Mouse (Mus musculus) kidney, embryonic 14.5 days (tissue): Measurements from ENCODE around the gene Olfr391-ps. TPM values are rescaled to one million over a fixed set of nuclear protein-coding genes. Genes with fewer than 3 reads are reported as not detected.

ENCODE experiments used
- ATAC-seq: fragments of 200-750 bp; cut with Nextera tagmentation; 2 replicates; pipeline ENCODE4 v1.8.0; 2017; ENCODE audit warnings: moderate number of reproducible peaks, mild to moderate bottlenecking, moderate TSS enrichment, moderate library complexity; ENCODE audit not compliant: low FRiP score, low TSS enrichment
- H3K27ac ChIP-seq: fragments of 300-500 bp; sonication (generic); 2 replicates; pipeline ENCODE4 v1.5.1; 2014; ENCODE audit warnings: low read depth, mild to moderate bottlenecking, low read length, moderate library complexity, mixed read lengths
- H3K27me3 ChIP-seq: fragments of 300-500 bp; sonication (generic); 2 replicates; pipeline ENCODE4 v1.6.1; 2014; ENCODE audit warnings: mild to moderate bottlenecking, low read length; ENCODE audit not compliant: control insufficient read depth, insufficient read depth
- H3K36me3 ChIP-seq: fragments of 300-500 bp; sonication (generic); 2 replicates; pipeline ENCODE4 v1.6.1; 2014; ENCODE audit warnings: low read length, mixed read lengths; ENCODE audit not compliant: control insufficient read depth, insufficient read depth
- H3K4me1 ChIP-seq: fragments of 300-500 bp; sonication (generic); 2 replicates; pipeline ENCODE4 v1.6.1; 2014; ENCODE audit warnings: low read length, mixed read lengths; ENCODE audit not compliant: control insufficient read depth, insufficient read depth
- H3K4me2 ChIP-seq: fragments of 300-500 bp; sonication (generic); replicated peaks from 2 replicates; pipeline ENCODE4 v1.6.1; 2014; ENCODE audit warnings: low read depth, mild to moderate bottlenecking, low read length
- H3K4me3 ChIP-seq: fragments of 300-500 bp; sonication (generic); 2 replicates; pipeline ENCODE4 v1.5.1; 2014; ENCODE audit warnings: mild to moderate bottlenecking, low read length
- H3K9ac ChIP-seq: fragments of 300-500 bp; sonication (generic); 2 replicates; pipeline ENCODE4 v1.6.1; 2014; ENCODE audit warnings: low read depth, mild to moderate bottlenecking, low read length, moderate library complexity
- H3K9me3 ChIP-seq: fragments of 300-500 bp; sonication (generic); 2 replicates; pipeline ENCODE4 v1.6.1; 2016; ENCODE audit warnings: low read length; ENCODE audit not compliant: control insufficient read depth
- WGBS: fragments of 180-500 bp; shearing (Covaris S2); extraction: QIAGEN DNeasy Blood & Tissue Kit; methylation state at CpG from one replicate; pipeline ENCODE4 v1.1.7; 2014; 5-methylcytosine and 5-hydroxymethylcytosine counted together
- polyA plus RNA-seq: library from polyadenylated mRNA; unstranded; fragments of >200 nt; fragmentation: Nextera tagmentation; extraction: Ambion mirVana; gene quantifications from 2 replicates; pipeline ENCODE4 v1.2.1, GENCODE M21; 2014

Olfr391-ps gene
- polyA plus RNA-seq = not detected in 2 replicates

DNA sequence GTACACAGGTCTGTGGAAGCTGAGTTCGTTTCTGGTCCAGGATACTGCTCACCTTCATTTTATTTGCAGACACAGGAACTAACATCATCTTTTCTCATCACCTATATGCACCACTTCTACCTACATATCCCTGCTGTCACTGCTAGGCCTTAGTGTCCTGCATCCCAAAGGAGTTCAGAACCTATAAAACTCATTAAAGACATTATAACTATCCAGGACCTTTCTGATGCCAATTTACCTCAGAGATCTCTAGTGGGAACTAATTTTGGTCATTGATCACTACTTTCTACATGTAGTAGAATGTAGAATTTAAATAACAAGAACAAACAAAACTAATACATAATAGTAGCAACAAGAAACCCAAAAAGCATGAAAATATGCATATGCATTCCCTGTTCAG lies at the start of gene Olfr391-ps:
Olfr391-ps (minus strand) TSS at position 101 of the 400 bp plus-strand sequence.
- H3K4me2 ChIP-seq = no peak within 1 kb of the TSS
- WGBS = 41% methylated on average over 1 of the region's 1 CpGs
- no peak within 1 kb of the TSS for H3K27ac ChIP-seq
- peaks cover 3% of the 10 kb centered on the region; the same call in 1 of the 2 replicates for H3K9me3 ChIP-seq
- no peak for ATAC-seq
- no peak within 1 kb of the TSS for H3K4me3 ChIP-seq
- no peaks in the 10 kb centered on the region for H3K4me1 ChIP-seq
- no peaks in the 10 kb centered on the region for H3K27me3 ChIP-seq
- H3K36me3 ChIP-seq = no peaks in the 10 kb centered on the region
- H3K9ac ChIP-seq = no peak within 1 kb of the TSS

DNA sequence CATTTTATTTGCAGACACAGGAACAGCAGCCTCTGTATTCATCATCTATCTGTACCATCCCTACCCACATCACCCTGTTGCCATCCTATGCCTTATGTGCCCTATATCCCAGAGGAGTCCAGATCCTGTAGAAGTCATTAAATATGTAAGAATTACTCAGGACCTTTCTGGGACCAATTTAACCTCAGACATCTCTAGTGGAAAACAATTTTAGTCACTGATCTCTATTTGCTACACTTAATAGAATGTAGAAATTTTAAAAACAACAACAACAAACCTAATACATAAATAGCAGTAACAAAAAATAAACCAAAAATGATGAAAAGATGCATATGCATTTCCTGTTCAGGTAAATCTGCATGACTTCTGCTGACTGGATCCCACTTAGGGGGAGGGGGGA lies 48.5 kb upstream of the Olfr391-ps start, which contains the start of gene Olfr393:
Olfr393 (minus strand) TSS at position 101 of the 400 bp plus-strand sequence.
- Histone ChIP-seq H3K9ac (no peak within 1 kb of the TSS), H3K9me3 (no peaks in the 10 kb centered on the region), H3K27me3 (no peaks in the 10 kb centered on the region), H3K4me2 (no peak within 1 kb of the TSS), H3K4me1 (no peaks in the 10 kb centered on the region), H3K36me3 (no peaks in the 10 kb centered on the region), H3K4me3 (no peak within 1 kb of the TSS), H3K27ac (no peak within 1 kb of the TSS)
- no peak for ATAC-seq

DNA sequence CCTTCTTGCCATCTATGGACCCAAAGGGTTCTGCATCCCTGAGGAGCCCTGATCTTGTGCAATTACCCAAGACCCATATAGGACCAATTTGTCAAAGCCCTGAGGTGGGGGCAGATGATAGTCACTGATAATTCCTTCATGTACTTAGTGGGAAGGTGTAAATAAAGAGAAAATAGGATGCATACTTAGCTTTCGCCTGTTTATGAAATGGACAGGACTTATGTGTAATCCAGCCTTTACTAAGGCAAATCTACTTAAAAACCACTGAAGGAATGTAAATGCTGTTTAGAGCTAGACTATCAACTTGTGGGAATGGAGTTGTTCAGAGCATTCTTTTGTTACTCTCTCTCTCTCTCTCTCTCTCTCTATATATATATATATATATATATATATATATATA lies 14.1 kb upstream of the Olfr391-ps start, which contains the start of gene Olfr392:
Olfr392 (minus strand) TSS at position 101 of the 400 bp plus-strand sequence.
- no peaks in the 10 kb centered on the region for H3K9me3 ChIP-seq
- H3K4me1 ChIP-seq = no peaks in the 10 kb centered on the region
- no peak within 1 kb of the TSS for H3K9ac ChIP-seq
- no peak within 1 kb of the TSS for H3K4me2 ChIP-seq
- whole genome bisulfite sequencing = 88% methylated on average over 1 of the region's 1 CpGs
- no peak for ATAC-seq
- H3K36me3 ChIP-seq = no peaks in the 10 kb centered on the region
- no peaks in the 10 kb centered on the region for H3K27me3 ChIP-seq
- H3K4me3 ChIP-seq = no peak within 1 kb of the TSS
- H3K27ac ChIP-seq = no peak within 1 kb of the TSS

DNA sequence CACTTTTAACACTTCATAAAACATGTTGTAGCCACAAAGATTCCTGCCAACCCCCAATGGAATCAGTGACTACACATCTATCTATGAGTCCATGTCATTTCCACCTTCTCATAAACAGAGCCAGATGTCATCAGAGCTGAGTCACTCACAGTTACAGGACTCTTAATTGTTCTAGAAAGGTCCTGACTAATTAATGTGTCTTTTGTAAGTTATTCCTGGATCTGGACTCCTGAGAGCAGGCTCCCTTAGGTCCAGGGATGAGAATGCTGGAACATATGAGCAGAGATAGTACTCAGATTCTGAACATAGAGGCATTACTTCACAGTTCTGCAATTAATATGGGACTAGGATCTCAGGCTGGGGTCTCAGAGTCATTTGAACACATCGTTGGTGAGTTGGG lies 20.2 kb downstream of the Olfr391-ps start, which contains the start of gene Olfr390:
Olfr390 (plus strand) TSS at position 301 of the 400 bp plus-strand sequence.
- 65% methylated on average over 1 of the region's 1 CpGs for WGBS
- Histone ChIP-seq H3K36me3 (no peaks in the 10 kb centered on the region), H3K27ac (no peak within 1 kb of the TSS), H3K27me3 (no peaks in the 10 kb centered on the region), H3K4me1 (no peaks in the 10 kb centered on the region), H3K9me3 (no peaks in the 10 kb centered on the region), H3K4me2 (no peak within 1 kb of the TSS), H3K4me3 (no peak within 1 kb of the TSS), H3K9ac (no peak within 1 kb of the TSS)
- no peak for ATAC-seq

DNA sequence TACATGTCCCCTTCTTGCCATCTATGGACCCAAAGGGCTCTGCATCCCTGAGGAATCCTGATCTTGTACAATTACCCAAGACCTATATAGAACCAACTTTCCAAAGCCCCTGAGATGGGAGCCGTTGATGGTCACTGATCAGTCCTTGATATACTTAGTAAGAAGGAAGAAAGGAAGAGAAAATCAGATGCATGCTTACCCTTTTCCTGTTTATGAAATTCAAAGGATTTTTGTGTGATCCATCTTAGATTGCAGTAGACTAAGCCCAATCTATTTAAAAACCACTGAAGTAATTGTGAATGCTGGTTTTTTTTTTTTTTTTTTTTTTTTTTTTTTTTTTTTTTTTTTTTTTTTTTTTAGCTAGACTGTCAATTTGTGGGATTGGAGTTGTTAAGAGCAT lies 22.2 kb downstream of the Olfr391-ps start, which contains the start of gene Olfr389:
Olfr389 (minus strand) TSS at position 101 of the 400 bp plus-strand sequence.
- Histone ChIP-seq H3K27me3 (no peaks in the 10 kb centered on the region), H3K4me1 (no peaks in the 10 kb centered on the region), H3K4me3 (no peak within 1 kb of the TSS), H3K4me2 (no peak within 1 kb of the TSS), H3K9me3 (no peaks in the 10 kb centered on the region), H3K36me3 (no peaks in the 10 kb centered on the region), H3K27ac (no peak within 1 kb of the TSS), H3K9ac (no peak within 1 kb of the TSS)
- 81% methylated on average over 1 of the region's 1 CpGs for WGBS
- no peak for ATAC-seq

DNA sequence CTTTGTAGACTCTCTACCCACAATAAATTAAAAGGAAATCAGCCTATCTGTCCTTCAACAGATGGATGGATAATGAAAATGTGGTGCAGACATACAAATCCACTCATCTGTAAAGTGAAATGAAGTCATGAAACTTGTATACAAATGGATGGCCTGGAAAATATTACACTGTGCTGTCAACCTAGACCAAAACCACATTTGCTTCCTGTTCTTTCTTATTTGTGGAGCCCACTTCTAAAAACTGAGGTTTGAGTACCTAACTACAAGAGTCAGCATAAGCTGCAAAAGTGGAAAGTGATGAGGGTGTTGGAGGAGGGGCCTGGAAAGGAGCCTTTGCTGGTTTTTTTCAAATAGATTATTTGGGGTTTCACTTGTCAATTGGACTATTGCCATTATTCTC lies 43.7 kb downstream of the Olfr391-ps start:
- H3K27me3 ChIP-seq = no peaks in the 10 kb centered on the region
- no peak for ATAC-seq
- no peak overlapping the region for H3K9ac ChIP-seq
- H3K4me1 ChIP-seq = no peaks in the 10 kb centered on the region
- no peak overlapping the region for H3K4me2 ChIP-seq
- H3K36me3 ChIP-seq = no peaks in the 10 kb centered on the region
- peaks cover 3% of the 10 kb centered on the region for H3K9me3 ChIP-seq
- no peak overlapping the region for H3K27ac ChIP-seq
- H3K4me3 ChIP-seq = no peak overlapping the region

Other genes with a start within 250 kb of the Olfr391-ps start
- not detected in 2 replicates for gene Olfr385, start 210.0 kb downstream of the Olfr391-ps start, polyA plus RNA-seq
- gene Olfr384, start 204.5 kb downstream of the Olfr391-ps start, polyA plus RNA-seq = not detected in 2 replicates
- gene Zfp735, start 114.3 kb downstream of the Olfr391-ps start, polyA plus RNA-seq = not detected in 2 replicates
- not detected in 2 replicates for gene Olfr389, start 22.3 kb downstream of the Olfr391-ps start, polyA plus RNA-seq
- gene Olfr390, start 20.1 kb downstream of the Olfr391-ps start, polyA plus RNA-seq = not detected in 2 replicates
- gene Olfr392, start 14.0 kb upstream of the Olfr391-ps start, polyA plus RNA-seq = not detected in 2 replicates
- gene Olfr393, start 48.4 kb upstream of the Olfr391-ps start, polyA plus RNA-seq = not detected in 2 replicates
- gene Olfr394, start 87.7 kb upstream of the Olfr391-ps start, polyA plus RNA-seq = not detected in 2 replicates
- gene Olfr395, start 106.2 kb upstream of the Olfr391-ps start, polyA plus RNA-seq = not detected in 2 replicates
- not detected in 2 replicates for gene Olfr23, start 133.6 kb upstream of the Olfr391-ps start, polyA plus RNA-seq
- not detected in 2 replicates for gene Olfr397, start 157.8 kb upstream of the Olfr391-ps start, polyA plus RNA-seq
- not detected in 2 replicates for gene Olfr398, start 187.4 kb upstream of the Olfr391-ps start, polyA plus RNA-seq